Mouse (Mus musculus): ENCODE results near the gene Ankar. TPM values are rescaled to one million over a fixed set of nuclear protein-coding genes. Genes with fewer than 3 reads are reported as not detected.

Ankar gene
- polyA plus RNA-seq, 1 experiment from 2014 or later = not detected

DNA sequence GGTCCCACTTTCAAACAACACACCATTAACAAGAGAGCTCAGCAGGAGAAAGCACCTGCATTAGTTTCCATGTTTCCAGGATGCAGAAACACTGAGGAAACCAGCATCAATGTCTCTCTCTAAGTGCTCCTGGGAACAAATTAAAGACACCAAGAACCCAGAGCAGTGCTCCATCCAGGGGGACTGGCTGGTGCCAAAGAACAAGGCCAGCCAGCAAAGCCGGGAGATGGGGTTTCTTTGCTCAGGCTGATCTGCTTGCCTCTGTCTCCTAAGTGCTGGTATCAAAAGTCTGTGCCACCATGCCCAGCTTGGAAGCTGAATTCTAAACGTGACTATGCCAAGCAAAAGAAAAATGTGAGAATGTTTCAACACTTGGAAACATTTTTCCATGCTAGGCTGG is 16.0 kb upstream of the Ankar start:
- 51% methylated on average over 2 of the region's 2 CpGs for WGBS
- no peak overlapping the region for H3K4me3 ChIP-seq (ENCODE audit: low read length)

DNA sequence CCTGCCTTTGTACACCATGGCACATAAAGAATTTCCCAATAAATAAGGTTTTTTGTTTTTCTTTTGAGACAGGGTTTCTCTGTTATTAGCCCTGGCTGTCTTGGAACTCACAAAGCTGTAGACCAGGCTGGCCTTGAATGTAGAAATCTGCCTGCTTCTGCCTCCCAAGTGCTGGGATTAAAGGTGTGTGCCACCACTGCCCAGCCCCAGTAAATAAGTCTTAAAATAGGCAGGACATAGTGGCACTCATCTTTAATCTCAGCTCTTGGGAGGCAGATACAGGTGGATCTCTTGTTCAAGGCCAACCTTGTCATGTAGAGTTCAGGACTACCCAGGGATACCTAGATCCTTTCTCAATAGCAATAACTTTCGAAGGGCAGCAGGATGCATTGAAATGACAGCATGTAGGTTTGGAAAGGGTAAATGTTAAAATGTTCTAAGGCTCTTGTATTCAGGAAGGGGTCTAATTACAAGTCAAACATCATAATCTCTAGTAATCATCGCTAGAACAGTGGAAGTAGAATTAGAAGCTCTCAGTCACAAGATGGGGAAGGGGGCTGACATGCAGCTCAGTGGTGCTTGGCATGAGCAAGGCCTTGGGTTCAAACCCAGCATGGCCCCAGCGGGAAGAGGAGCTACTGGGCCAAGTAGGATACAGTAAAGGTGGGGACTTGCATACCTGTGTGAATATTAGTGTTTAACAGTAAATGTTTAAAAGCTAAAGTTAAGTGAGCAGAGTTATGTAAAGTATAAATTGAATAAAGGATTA is 15.4 kb upstream of the Ankar start:
- H3K27ac ChIP-seq (ENCODE audit: low read depth, low read length) = no peak overlapping the region
- H3K4me2 ChIP-seq (replicated peaks; ENCODE audit: low read depth, low read length) = no peak overlapping the region
- H3K4me3 ChIP-seq (ENCODE audit: low read length) = no peak overlapping the region
- H3K9ac ChIP-seq (ENCODE audit: low read depth, low read length) = no peak overlapping the region
- H3K36me3 ChIP-seq (ENCODE audit: control insufficient read depth, insufficient read depth, low read length) = peaks cover 31% of the 10 kb centered on the region
- H3K4me1 ChIP-seq (ENCODE audit: control insufficient read depth, insufficient read depth, low read length) = peaks cover 23% of the 10 kb centered on the region
- H3K9me3 ChIP-seq (ENCODE audit: control insufficient read depth, low read length) = no peaks in the 10 kb centered on the region
- 69% methylated on average over 3 of the region's 3 CpGs for WGBS
- H3K27me3 ChIP-seq (ENCODE audit: control insufficient read depth, insufficient read depth, low read length) = no peaks in the 10 kb centered on the region
- ATAC-seq (ENCODE audit: low FRiP score, low TSS enrichment) = no peak

More for the DNA sequence above, 16.0 kb upstream of the Ankar start:
- no peak overlapping the region for H3K9ac ChIP-seq (ENCODE audit: low read depth, low read length)
- no peaks in the 10 kb centered on the region for H3K27me3 ChIP-seq (ENCODE audit: control insufficient read depth, insufficient read depth, low read length)
- no peaks in the 10 kb centered on the region for H3K9me3 ChIP-seq (ENCODE audit: control insufficient read depth, low read length)
- no peak overlapping the region for H3K4me2 ChIP-seq (replicated peaks; ENCODE audit: low read depth, low read length)
- H3K36me3 ChIP-seq (ENCODE audit: control insufficient read depth, insufficient read depth, low read length) = peaks cover 31% of the 10 kb centered on the region
- ATAC-seq (ENCODE audit: low FRiP score, low TSS enrichment) = no peak
- H3K4me1 ChIP-seq (ENCODE audit: control insufficient read depth, insufficient read depth, low read length) = peaks cover 23% of the 10 kb centered on the region
- no peak overlapping the region for H3K27ac ChIP-seq (ENCODE audit: low read depth, low read length)

- Histone ChIP-seq H3K4me1 (ENCODE audit: control insufficient read depth, insufficient read depth, low read length) (peaks cover 19% of the 10 kb centered on the region), H3K27me3 (ENCODE audit: control insufficient read depth, insufficient read depth, low read length) (no peaks in the 10 kb centered on the region), H3K9ac (ENCODE audit: low read depth, low read length) (no peak overlapping the region), H3K4me3 (ENCODE audit: low read length) (no peak overlapping the region), H3K4me2 (replicated peaks; ENCODE audit: low read depth, low read length) (no peak overlapping the region), H3K9me3 (ENCODE audit: control insufficient read depth, low read length) (no peaks in the 10 kb centered on the region), H3K27ac (ENCODE audit: low read depth, low read length) (no peak overlapping the region), H3K36me3 (ENCODE audit: control insufficient read depth, insufficient read depth, low read length) (peaks cover 31% of the 10 kb centered on the region)
- WGBS = 88% methylated on average over 1 of the region's 1 CpGs
- ATAC-seq (ENCODE audit: low FRiP score, low TSS enrichment) = no peak
Observed at GRCm38 (mm10) chr1:72715065-72715464, 14.7 kb upstream of the Ankar start.

- peaks cover 31% of the 10 kb centered on the region for H3K36me3 ChIP-seq (ENCODE audit: control insufficient read depth, insufficient read depth, low read length)
- 56% methylated on average over 4 of the region's 4 CpGs for WGBS
- H3K27me3 ChIP-seq (ENCODE audit: control insufficient read depth, insufficient read depth, low read length) = no peaks in the 10 kb centered on the region
- H3K27ac ChIP-seq (ENCODE audit: low read depth, low read length) = no peak overlapping the region
- H3K4me1 ChIP-seq (ENCODE audit: control insufficient read depth, insufficient read depth, low read length) = peaks cover 19% of the 10 kb centered on the region
- H3K9ac ChIP-seq (ENCODE audit: low read depth, low read length) = no peak overlapping the region
- no peak overlapping the region for H3K4me2 ChIP-seq (replicated peaks; ENCODE audit: low read depth, low read length)
- no peaks in the 10 kb centered on the region for H3K9me3 ChIP-seq (ENCODE audit: control insufficient read depth, low read length)
- no peak for ATAC-seq (ENCODE audit: low FRiP score, low TSS enrichment)
- H3K4me3 ChIP-seq (ENCODE audit: low read length) = no peak overlapping the region
Observed at GRCm38 (mm10) chr1:72714547-72714946, 14.2 kb upstream of the Ankar start.

DNA sequence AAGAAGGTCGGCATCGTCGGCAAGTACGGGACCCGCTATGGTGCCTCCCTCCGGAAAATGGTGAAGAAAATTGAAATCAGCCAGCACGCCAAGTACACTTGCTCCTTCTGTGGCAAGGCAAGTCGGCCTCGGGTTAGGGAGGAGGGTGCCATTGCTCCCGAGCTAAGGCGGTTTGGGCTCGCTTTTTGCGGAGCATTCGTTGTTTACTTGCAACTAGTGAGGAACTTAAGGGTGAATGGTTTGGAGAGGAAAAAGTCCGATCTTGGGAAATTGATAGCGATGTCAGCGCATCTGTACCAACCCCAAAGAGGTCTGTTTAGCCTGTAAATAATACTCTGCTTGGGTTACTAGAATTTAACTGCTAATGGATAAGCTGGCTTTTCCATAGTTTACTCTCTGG is 11.3 kb upstream of the Ankar start:
- ATAC-seq (ENCODE audit: low FRiP score, low TSS enrichment) = no peak
- Histone ChIP-seq H3K4me1 (ENCODE audit: control insufficient read depth, insufficient read depth, low read length) (peaks cover 19% of the 10 kb centered on the region), H3K4me3 (ENCODE audit: low read length) (peak overlapping the region; percentile 62), H3K9ac (ENCODE audit: low read depth, low read length) (peak overlapping the region; percentile 77), H3K27ac (ENCODE audit: low read depth, low read length) (peak overlapping the region; percentile 79; the same call in 1 of the 2 replicates), H3K4me2 (replicated peaks; ENCODE audit: low read depth, low read length) (peak overlapping the region; percentile 58), H3K36me3 (ENCODE audit: control insufficient read depth, insufficient read depth, low read length) (peaks cover 31% of the 10 kb centered on the region), H3K27me3 (ENCODE audit: control insufficient read depth, insufficient read depth, low read length) (no peaks in the 10 kb centered on the region), H3K9me3 (ENCODE audit: control insufficient read depth, low read length) (no peaks in the 10 kb centered on the region)
- under 1% methylated on average over 17 of the region's 17 CpGs for WGBS

DNA sequence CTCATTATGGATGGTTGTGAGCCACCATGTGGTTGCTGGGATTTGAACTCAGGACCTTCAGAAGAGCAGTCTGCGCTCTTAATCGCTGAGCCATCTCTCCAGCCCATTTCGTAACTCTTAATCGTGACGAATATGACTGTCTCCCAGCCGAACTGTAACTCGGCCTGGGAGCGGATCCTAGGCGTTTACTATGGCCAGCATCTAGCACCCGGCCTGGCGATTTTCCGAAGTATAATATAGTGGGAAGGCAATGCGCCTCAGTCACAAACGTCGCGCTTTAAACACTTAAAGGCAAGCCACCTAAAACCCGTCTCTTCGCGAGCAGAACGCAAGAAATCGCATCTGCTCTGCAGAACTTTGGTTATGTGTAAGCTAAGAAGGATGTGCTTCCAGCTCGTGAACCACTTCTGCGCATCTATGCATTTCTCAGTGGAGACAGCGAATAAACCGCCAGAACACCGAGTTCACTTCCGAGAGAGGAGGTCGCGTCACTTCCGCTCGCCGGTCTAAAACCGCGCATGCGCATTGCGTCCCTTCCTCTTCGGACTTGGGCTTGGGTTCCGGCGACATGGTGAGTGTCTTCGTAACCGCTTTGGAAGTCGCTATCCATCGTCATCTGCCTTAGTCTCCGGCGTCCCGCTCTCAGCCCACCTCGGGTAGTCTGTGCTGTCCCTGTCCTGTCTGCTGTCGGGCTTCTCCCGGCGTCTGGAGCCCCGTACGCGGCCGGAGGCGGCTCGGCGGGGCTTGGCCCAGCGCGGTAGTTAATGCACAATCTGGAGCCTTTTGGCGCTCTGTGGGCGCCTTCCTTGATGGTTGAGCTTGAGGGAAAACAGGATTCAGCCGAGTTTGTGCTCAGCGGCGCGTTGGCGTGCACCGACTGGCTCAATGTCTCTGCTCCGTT is 10.6 kb upstream of the Ankar start, which contains the start of gene Rpl37a:
Gene Rpl37a, plus strand, starts transcription at position 538 of the 901 bp plus-strand sequence.
- peaks cover 31% of the 10 kb centered on the region for H3K36me3 ChIP-seq (ENCODE audit: control insufficient read depth, insufficient read depth, low read length)
- peak within 1 kb of the TSS; percentile 58 for H3K4me2 ChIP-seq (replicated peaks; ENCODE audit: low read depth, low read length)
- 3% methylated on average over 68 of the region's 68 CpGs for WGBS
- peak within 1 kb of the TSS; percentile 77 for H3K9ac ChIP-seq (ENCODE audit: low read depth, low read length)
- H3K27ac ChIP-seq (ENCODE audit: low read depth, low read length) = peak within 1 kb of the TSS; percentile 92
- H3K9me3 ChIP-seq (ENCODE audit: control insufficient read depth, low read length) = no peaks in the 10 kb centered on the region
- H3K4me3 ChIP-seq (ENCODE audit: low read length) = peak within 1 kb of the TSS; percentile 62
- no peaks in the 10 kb centered on the region for H3K27me3 ChIP-seq (ENCODE audit: control insufficient read depth, insufficient read depth, low read length)
- ATAC-seq (ENCODE audit: low FRiP score, low TSS enrichment) = peak; percentile 91
- H3K4me1 ChIP-seq (ENCODE audit: control insufficient read depth, insufficient read depth, low read length) = peaks cover 19% of the 10 kb centered on the region

GRCm38 (mm10) chr1:72707525-72707924 is 7.1 kb upstream of the Ankar start:
- Histone ChIP-seq H3K4me1 (ENCODE audit: control insufficient read depth, insufficient read depth, low read length) (peaks cover 3% of the 10 kb centered on the region), H3K9me3 (ENCODE audit: control insufficient read depth, low read length) (no peaks in the 10 kb centered on the region), H3K9ac (ENCODE audit: low read depth, low read length) (no peak overlapping the region), H3K27ac (ENCODE audit: low read depth, low read length) (no peak overlapping the region), H3K4me2 (replicated peaks; ENCODE audit: low read depth, low read length) (no peak overlapping the region), H3K36me3 (ENCODE audit: control insufficient read depth, insufficient read depth, low read length) (no peaks in the 10 kb centered on the region; the same call in 1 of the 2 replicates), H3K27me3 (ENCODE audit: control insufficient read depth, insufficient read depth, low read length) (no peaks in the 10 kb centered on the region), H3K4me3 (ENCODE audit: low read length) (no peak overlapping the region)
- WGBS = 62% methylated on average over 4 of the region's 4 CpGs
- no peak for ATAC-seq (ENCODE audit: low FRiP score, low TSS enrichment)

DNA sequence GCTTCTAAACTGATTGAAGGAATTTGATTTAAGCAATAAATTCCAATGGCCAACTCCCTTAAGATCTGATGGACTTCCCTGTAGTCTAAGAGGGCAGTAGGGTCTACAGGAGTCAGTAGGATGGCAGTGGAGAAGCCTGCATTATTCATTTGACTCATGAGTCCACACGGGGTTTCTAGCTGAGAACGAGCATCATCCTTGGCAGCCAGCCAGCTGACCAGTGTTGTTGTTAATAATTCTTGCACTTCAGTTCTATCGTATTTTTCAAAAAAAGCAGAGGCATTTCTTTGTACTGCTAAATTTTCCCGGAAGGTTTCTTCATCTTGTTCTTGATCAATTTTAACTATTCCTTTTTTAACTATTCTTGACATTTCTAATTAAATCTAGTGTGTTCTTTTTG is 1.7 kb downstream of the Ankar start:
- Histone ChIP-seq H3K9me3 (ENCODE audit: control insufficient read depth, low read length) (no peaks in the 10 kb centered on the region), H3K27ac (ENCODE audit: low read depth, low read length) (no peak overlapping the region), H3K9ac (ENCODE audit: low read depth, low read length) (no peak overlapping the region), H3K4me2 (replicated peaks; ENCODE audit: low read depth, low read length) (no peak overlapping the region), H3K4me1 (ENCODE audit: control insufficient read depth, insufficient read depth, low read length) (no peaks in the 10 kb centered on the region), H3K36me3 (ENCODE audit: control insufficient read depth, insufficient read depth, low read length) (no peaks in the 10 kb centered on the region), H3K4me3 (ENCODE audit: low read length) (no peak overlapping the region), H3K27me3 (ENCODE audit: control insufficient read depth, insufficient read depth, low read length) (no peaks in the 10 kb centered on the region)
- ATAC-seq (ENCODE audit: low FRiP score, low TSS enrichment) = no peak
- 66% methylated on average over 4 of the region's 4 CpGs for WGBS

- Histone ChIP-seq H3K4me3 (ENCODE audit: low read length) (no peak overlapping the region), H3K27ac (ENCODE audit: low read depth, low read length) (no peak overlapping the region), H3K4me1 (ENCODE audit: control insufficient read depth, insufficient read depth, low read length) (no peaks in the 10 kb centered on the region), H3K27me3 (ENCODE audit: control insufficient read depth, insufficient read depth, low read length) (no peaks in the 10 kb centered on the region), H3K36me3 (ENCODE audit: control insufficient read depth, insufficient read depth, low read length) (no peaks in the 10 kb centered on the region), H3K9me3 (ENCODE audit: control insufficient read depth, low read length) (no peaks in the 10 kb centered on the region), H3K4me2 (replicated peaks; ENCODE audit: low read depth, low read length) (no peak overlapping the region), H3K9ac (ENCODE audit: low read depth, low read length) (no peak overlapping the region)
- no peak for ATAC-seq (ENCODE audit: low FRiP score, low TSS enrichment)
- WGBS = 57% methylated on average over 3 of the region's 3 CpGs
Observed at GRCm38 (mm10) chr1:72696256-72696655, 4.1 kb downstream of the Ankar start.

Data from kidney, embryonic 14.5 days (tissue).